Mouse (Mus musculus): ENCODE results near the gene Zfp354c.

GRCm38 (mm10) chr11:50850177-50850735, 22.7 kb upstream of the Zfp354c start, which contains the start of gene Grm6:
- TF ChIP-seq CTCF (IDR thresholded peaks at IDR 0.05) (no peak), EP300 (IDR thresholded peaks at IDR 0.05) (no peak)

Measured in lung, postnatal 0 days (tissue).